9 mouse cellular contexts compared by ENCODE assay signal in genomic region chr5:130862302-130862701, GRCm38 (mm10).
DNase-seq lines count a peak whose midpoint lies in the region; ATAC-seq and TF ChIP-seq lines count a peak whose summit lies in the region.
"Had no signal": no experiment of that assay in that cellular context is flagged by ENCODE, and none has a peak within 500 bp of the region (broad histone marks: within the 10 kb centered on the region; RNA-seq: fewer than 3 reads in every experiment).

No protein-coding gene starts in this region.

- H3K9me3 ChIP-seq in E14TG2a.4 (ENCODE audit: low read length): no peaks in the 10 kb centered on the region
- no peaks in the 10 kb centered on the region for H3K9me3 ChIP-seq in lung, postnatal 0 days (ENCODE audit: low read length)
- H3K9me3 ChIP-seq: limb, embryonic 13.5 days had no signal

- DNase-seq in heart, postnatal 4 days: peak; percentile 55
- no peak for DNase-seq in heart, adult 11 months
- DNase-seq in cerebellum, postnatal 14 days: peak; percentile 84 to 87
- DNase-seq in kidney, postnatal 36 days: peak; percentile 4 to 68
- peak; percentile 42 for DNase-seq in lung, postnatal 0 days (ENCODE audit: low spot score)
- DNase-seq in B cell, adult 2 months: no peak
- no peak for DNase-seq in thymus, postnatal 0 days (ENCODE audit: low spot score)

- no peak overlapping the region for H3K4me3 ChIP-seq in E14TG2a.4 (replicated peaks; ENCODE audit: low read length)
- no peak overlapping the region for H3K4me3 ChIP-seq in lung, postnatal 0 days (ENCODE audit: low read depth, low read length)
- H3K4me3 ChIP-seq: limb, embryonic 13.5 days had no signal

- H3K27ac ChIP-seq in lung, postnatal 0 days (ENCODE audit: low read length): no peak overlapping the region
- H3K27ac ChIP-seq: limb, embryonic 13.5 days had no signal

- H3K36me3 ChIP-seq in E14TG2a.4 (ENCODE audit: insufficient read depth, low read length): no peaks in the 10 kb centered on the region
- no peaks in the 10 kb centered on the region for H3K36me3 ChIP-seq in lung, postnatal 0 days (ENCODE audit: insufficient read depth, low read length)
- H3K36me3 ChIP-seq: limb, embryonic 13.5 days had no signal

- 55% methylated on average over 5 of the region's 5 CpGs for WGBS in lung, postnatal 0 days

- H3K4me2 ChIP-seq in lung, postnatal 0 days (replicated peaks; ENCODE audit: low read depth, low read length): no peak overlapping the region
- H3K4me2 ChIP-seq: limb, embryonic 13.5 days had no signal

- TF ChIP-seq EP300 in lung, postnatal 0 days (IDR thresholded peaks at IDR 0.05): no peak

- no peak for ATAC-seq in lung, postnatal 0 days

- no peaks in the 10 kb centered on the region for H3K4me1 ChIP-seq in E14TG2a.4 (replicated peaks; ENCODE audit: low read depth, low read length)
- no peaks in the 10 kb centered on the region for H3K4me1 ChIP-seq in lung, postnatal 0 days (ENCODE audit: insufficient read depth, low read depth, low read length)
- H3K4me1 ChIP-seq: limb, embryonic 13.5 days had no signal

- H3K9ac ChIP-seq in lung, postnatal 0 days (replicated peaks; ENCODE audit: low read depth): no peak overlapping the region
- H3K9ac ChIP-seq: limb, embryonic 13.5 days had no signal

- no peaks in the 10 kb centered on the region for H3K27me3 ChIP-seq in E14TG2a.4 (ENCODE audit: insufficient read depth, low read length)
- H3K27me3 ChIP-seq in lung, postnatal 0 days (replicated peaks; ENCODE audit: insufficient read depth, low read length): no peaks in the 10 kb centered on the region
- H3K27me3 ChIP-seq: limb, embryonic 13.5 days had no signal

- TF ChIP-seq CTCF in E14TG2a.4 (conservative IDR thresholded peaks at IDR 0.05; ENCODE audit: low read length): peak; percentile 27
- peak; percentile 60 for TF ChIP-seq CTCF in lung, postnatal 0 days (IDR thresholded peaks at IDR 0.05)

Comparison
In these comparisons a context has a peak if more than half of its experiments do, and no peak if none do; other contexts are left out.
1. DNase-seq: peak in heart, postnatal 4 days (single experiment), cerebellum, postnatal 14 days (2 of 2), kidney, postnatal 36 days (2 of 2) and lung, postnatal 0 days (single experiment); none in heart, adult 11 months (single experiment), B cell, adult 2 months (0 of 2) and thymus, postnatal 0 days (single experiment).